Comparison of ENCODE assay signal across 10 mouse cellular contexts in the genomic region with DNA sequence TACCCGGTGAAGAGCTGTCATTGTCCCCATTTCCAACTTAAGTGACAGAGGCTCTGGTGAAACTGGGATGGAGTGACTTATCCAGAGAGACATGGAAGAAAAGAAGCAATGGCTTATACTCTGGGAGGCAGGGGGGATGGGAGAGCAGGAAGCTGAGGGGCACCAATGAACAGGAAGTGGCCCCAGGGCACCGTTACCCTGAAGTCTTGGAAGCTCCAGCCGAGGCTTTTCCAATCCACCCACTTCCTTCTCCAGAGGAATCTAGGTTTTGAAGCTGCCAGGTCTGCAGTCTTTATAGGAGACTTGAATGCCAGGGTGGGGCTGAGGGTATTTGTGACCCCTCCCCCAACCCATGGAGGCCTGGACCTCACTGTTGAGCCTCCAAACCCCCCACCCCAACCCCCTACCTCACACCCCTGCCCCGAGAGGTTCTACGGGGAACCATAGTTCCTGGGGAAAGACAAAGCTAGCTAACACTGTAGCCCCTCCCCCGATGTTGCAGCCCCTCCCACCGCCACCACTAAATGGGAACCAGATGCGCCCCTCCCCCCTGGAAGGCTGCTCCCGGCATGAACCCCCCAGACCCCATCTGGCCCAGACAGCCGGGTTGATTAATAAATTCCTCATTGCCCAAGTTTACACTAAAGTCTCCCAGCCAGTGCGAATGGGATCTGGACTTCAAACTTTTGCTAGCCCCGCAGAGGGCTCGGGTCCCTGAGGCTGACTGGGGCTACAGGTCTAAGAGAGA. TPM values are rescaled to one million over a fixed set of nuclear protein-coding genes. Genes with fewer than 3 reads are reported as not detected.
DNase-seq lines count a peak whose midpoint lies in the region; ATAC-seq and TF ChIP-seq lines count a peak whose summit lies in the region.
"Had no signal": no experiment of that assay in that cellular context is flagged by ENCODE, and none has a peak within 500 bp of the region (broad histone marks: within the 10 kb centered on the region; RNA-seq: fewer than 3 reads in every experiment).

No protein-coding gene starts in this region.

- H3K4me2 ChIP-seq in forebrain, embryonic 13.5 days = no peak overlapping the region
- H3K4me2 ChIP-seq in forebrain, embryonic 16.5 days (ENCODE audit: low read length) = no peak overlapping the region
- peak overlapping the region; percentile 46 for H3K4me2 ChIP-seq in lung, postnatal 0 days (replicated peaks; ENCODE audit: low read depth, low read length)
- H3K4me2 ChIP-seq in neural tube, embryonic 11.5 days (ENCODE audit: low read depth) = peak overlapping the region; percentile 37

- peaks cover 10% of the 10 kb centered on the region for H3K27me3 ChIP-seq in forebrain, embryonic 13.5 days
- peaks cover 5% of the 10 kb centered on the region; the same call in 1 of the 2 replicates for H3K27me3 ChIP-seq in forebrain, embryonic 16.5 days (replicated peaks; ENCODE audit: control insufficient read depth, insufficient read depth, low read length)
- no peaks in the 10 kb centered on the region for H3K27me3 ChIP-seq in lung, postnatal 0 days (replicated peaks; ENCODE audit: insufficient read depth, low read length)
- no peaks in the 10 kb centered on the region for H3K27me3 ChIP-seq in neural tube, embryonic 11.5 days (ENCODE audit: control insufficient read depth, insufficient read depth, low read length)

- no peak overlapping the region for H3K27ac ChIP-seq in forebrain, embryonic 13.5 days
- H3K27ac ChIP-seq in forebrain, embryonic 16.5 days (ENCODE audit: low read length) = no peak overlapping the region
- no peak overlapping the region; the same call in 1 of the 2 replicates for H3K27ac ChIP-seq in lung, postnatal 0 days (ENCODE audit: low read length)
- peak overlapping the region; percentile 58 for H3K27ac ChIP-seq in neural tube, embryonic 11.5 days (ENCODE audit: low read depth, low read length)

- H3K4me1 ChIP-seq in forebrain, embryonic 13.5 days = peaks cover 21% of the 10 kb centered on the region
- H3K4me1 ChIP-seq in forebrain, embryonic 16.5 days (replicated peaks; ENCODE audit: control insufficient read depth, insufficient read depth, low read length) = peaks cover 4% of the 10 kb centered on the region
- peaks cover 8% of the 10 kb centered on the region; the same call in 1 of the 2 replicates for H3K4me1 ChIP-seq in lung, postnatal 0 days (ENCODE audit: insufficient read depth, low read depth, low read length)
- H3K4me1 ChIP-seq in neural tube, embryonic 11.5 days (ENCODE audit: control insufficient read depth, insufficient read depth, low read length) = peaks cover 16% of the 10 kb centered on the region

- 0 out of 2 replicates have a peak overlapping the region, but pooled peaks have one; percentile 12 for H3K9ac ChIP-seq in forebrain, embryonic 13.5 days
- H3K9ac ChIP-seq in forebrain, embryonic 16.5 days (replicated peaks; ENCODE audit: low read depth, low read length) = no peak overlapping the region
- no peak overlapping the region for H3K9ac ChIP-seq in lung, postnatal 0 days (replicated peaks; ENCODE audit: low read depth)
- H3K9ac ChIP-seq in neural tube, embryonic 11.5 days (ENCODE audit: low read length) = peak overlapping the region; percentile 41

- TF ChIP-seq EP300 in lung, postnatal 0 days (IDR thresholded peaks at IDR 0.05) = no peak

- no peak overlapping the region for H3K4me3 ChIP-seq in forebrain, embryonic 13.5 days
- H3K4me3 ChIP-seq in forebrain, embryonic 16.5 days (replicated peaks; ENCODE audit: low read length) = no peak overlapping the region
- H3K4me3 ChIP-seq in lung, postnatal 0 days (ENCODE audit: low read depth, low read length) = no peak overlapping the region; the same call in 1 of the 2 replicates
- peak overlapping the region; percentile 20 for H3K4me3 ChIP-seq in neural tube, embryonic 11.5 days (ENCODE audit: low read depth, low read length)

- H3K9me3 ChIP-seq in forebrain, embryonic 13.5 days (replicated peaks) = no peaks in the 10 kb centered on the region
- H3K9me3 ChIP-seq in forebrain, embryonic 16.5 days (ENCODE audit: control insufficient read depth, low read length) = no peaks in the 10 kb centered on the region
- H3K9me3 ChIP-seq in lung, postnatal 0 days (ENCODE audit: low read length) = no peaks in the 10 kb centered on the region
- no peaks in the 10 kb centered on the region for H3K9me3 ChIP-seq in neural tube, embryonic 11.5 days (ENCODE audit: control insufficient read depth, low read length)

- no peaks in the 10 kb centered on the region for H3K36me3 ChIP-seq in forebrain, embryonic 13.5 days (ENCODE audit: poor library complexity, severe bottlenecking)
- H3K36me3 ChIP-seq in forebrain, embryonic 16.5 days (ENCODE audit: control insufficient read depth, insufficient read depth) = no peaks in the 10 kb centered on the region
- H3K36me3 ChIP-seq in lung, postnatal 0 days (ENCODE audit: insufficient read depth, low read length) = no peaks in the 10 kb centered on the region
- H3K36me3 ChIP-seq in neural tube, embryonic 11.5 days (ENCODE audit: control insufficient read depth, insufficient read depth, low read length) = no peaks in the 10 kb centered on the region

- peak; percentile 45 for DNase-seq in lung, postnatal 0 days (ENCODE audit: low spot score)
- DNase-seq in lung, adult 18-20 months = no peak
- peak; percentile 64 for DNase-seq in hindlimb bud, embryonic 11.5 days (ENCODE audit: extremely low spot score, low read depth, low spot score)
- peak; percentile 81 for DNase-seq in neural tube, embryonic 11.5 days (ENCODE audit: low spot score)
- DNase-seq in frontal cortex, postnatal 14 days (ENCODE audit: low spot score in 2 of 2) = no peak
- no peak for DNase-seq in ovary, adult 18-20 months (ENCODE audit: low spot score)
- DNase-seq: cerebellum, adult 9-10 months; spleen, adult 18-20 months had no signal

- WGBS in forebrain, embryonic 13.5 days = 6% methylated on average over 13 of the region's 13 CpGs
- WGBS in forebrain, embryonic 16.5 days = 10% methylated on average over 13 of the region's 13 CpGs
- WGBS in lung, postnatal 0 days = 6% methylated on average over 13 of the region's 13 CpGs
- WGBS in neural tube, embryonic 11.5 days = 6% methylated on average over 13 of the region's 13 CpGs

- ATAC-seq in forebrain, embryonic 13.5 days = no peak
- ATAC-seq in forebrain, embryonic 16.5 days = no peak
- ATAC-seq in lung, postnatal 0 days = no peak
- ATAC-seq in neural tube, embryonic 11.5 days (ENCODE audit: insufficient read depth, low FRiP score, low TSS enrichment) = no peak

- TF ChIP-seq CTCF in lung, postnatal 0 days (IDR thresholded peaks at IDR 0.05) = no peak

RNA-seq across cellular contexts. Expression of gene Tmem119, which starts 3.7 kb away (rescaled TPM):
- polyA plus RNA-seq in forebrain, embryonic 13.5 days (2015; fragmentation: Nextera tagmentation; extraction: Ambion mirVana) = 3.4 and 4.4 TPM in 2 replicates
- 4.4 and 7.9 TPM in 2 replicates for polyA plus RNA-seq in forebrain, embryonic 16.5 days (2015; fragmentation: Nextera tagmentation; extraction: Ambion mirVana)
- polyA plus RNA-seq in lung, postnatal 0 days (2015; fragmentation: Nextera tagmentation; extraction: Ambion mirVana) = 107 and 110 TPM in 2 replicates
- 29.3 and 36.5 TPM in 2 replicates for polyA plus RNA-seq in neural tube, embryonic 11.5 days (2014; fragmentation: Nextera tagmentation; extraction: Ambion mirVana)

RNA-seq across cellular contexts. Expression of gene Iscu, which starts 24.0 kb away (rescaled TPM):
- polyA plus RNA-seq in forebrain, embryonic 13.5 days (2015; fragmentation: Nextera tagmentation; extraction: Ambion mirVana) = 97.3 and 104 TPM in 2 replicates
- 76.9 and 79.6 TPM in 2 replicates for polyA plus RNA-seq in forebrain, embryonic 16.5 days (2015; fragmentation: Nextera tagmentation; extraction: Ambion mirVana)
- polyA plus RNA-seq in lung, postnatal 0 days (2015; fragmentation: Nextera tagmentation; extraction: Ambion mirVana) = 197 and 225 TPM in 2 replicates
- polyA plus RNA-seq in neural tube, embryonic 11.5 days (2014; fragmentation: Nextera tagmentation; extraction: Ambion mirVana) = 101 and 107 TPM in 2 replicates

RNA-seq across cellular contexts. Expression of gene Sart3, which starts 24.3 kb away (rescaled TPM):
- polyA plus RNA-seq in forebrain, embryonic 13.5 days (2015; fragmentation: Nextera tagmentation; extraction: Ambion mirVana) = 57.2 and 59.9 TPM in 2 replicates
- polyA plus RNA-seq in forebrain, embryonic 16.5 days (2015; fragmentation: Nextera tagmentation; extraction: Ambion mirVana) = 50.7 and 52.7 TPM in 2 replicates
- 12.8 and 16.9 TPM in 2 replicates for polyA plus RNA-seq in lung, postnatal 0 days (2015; fragmentation: Nextera tagmentation; extraction: Ambion mirVana)
- 59.4 and 59.9 TPM in 2 replicates for polyA plus RNA-seq in neural tube, embryonic 11.5 days (2014; fragmentation: Nextera tagmentation; extraction: Ambion mirVana)

RNA-seq across cellular contexts. Expression of gene Selplg, which starts 35.9 kb away (rescaled TPM):
- polyA plus RNA-seq in forebrain, embryonic 13.5 days (2015; fragmentation: Nextera tagmentation; extraction: Ambion mirVana) = 0.40 and 0.62 TPM in 2 replicates
- 1.8 and 2.0 TPM in 2 replicates for polyA plus RNA-seq in forebrain, embryonic 16.5 days (2015; fragmentation: Nextera tagmentation; extraction: Ambion mirVana)
- polyA plus RNA-seq in lung, postnatal 0 days (2015; fragmentation: Nextera tagmentation; extraction: Ambion mirVana) = 14.6 and 15.1 TPM in 2 replicates
- 1.7 and 2.8 TPM in 2 replicates for polyA plus RNA-seq in neural tube, embryonic 11.5 days (2014; fragmentation: Nextera tagmentation; extraction: Ambion mirVana)

Comparison
In these comparisons a context has a peak if more than half of its experiments do, and no peak if none do; other contexts are left out.
1. H3K9ac ChIP-seq: peak in forebrain, embryonic 13.5 days (single experiment) and neural tube, embryonic 11.5 days (single experiment); none in forebrain, embryonic 16.5 days (single experiment) and lung, postnatal 0 days (single experiment).
2. DNase-seq: peak in lung, postnatal 0 days (single experiment), hindlimb bud, embryonic 11.5 days (single experiment) and neural tube, embryonic 11.5 days (single experiment); none in lung, adult 18-20 months (0 of 2), frontal cortex, postnatal 14 days (0 of 2) and ovary, adult 18-20 months (single experiment).
3. H3K4me2 ChIP-seq: peak in lung, postnatal 0 days (single experiment) and neural tube, embryonic 11.5 days (single experiment); none in forebrain, embryonic 13.5 days (single experiment) and forebrain, embryonic 16.5 days (single experiment).